Mouse (Mus musculus) megakaryocyte, embryonic 14.5 days (primary cell): ENCODE data around the gene Plpp1. TPM values are rescaled to one million over a fixed set of nuclear protein-coding genes. Genes with fewer than 3 reads are reported as not detected.

Experiments
- H3K27me3 ChIP-seq: replicated peaks from 2 replicates; pipeline ENCODE3; 2012; ENCODE audit warnings: inconsistent platforms
- H3K36me3 ChIP-seq: replicated peaks from 2 replicates; pipeline ENCODE3; 2012; ENCODE audit warnings: low read length, inconsistent platforms, mixed read lengths
- H3K4me1 ChIP-seq: 2 replicates; pipeline ENCODE4 v1.6.1; 2012; ENCODE audit warnings: inconsistent platforms
- H3K4me3 ChIP-seq: replicated peaks from 2 replicates; pipeline ENCODE3; 2012; ENCODE audit warnings: moderate library complexity, mild to moderate bottlenecking, inconsistent platforms
- H3K9me3 ChIP-seq: 2 replicates; pipeline ENCODE4 v1.6.1; 2012; ENCODE audit warnings: inconsistent platforms
- FLI1 ChIP-seq: IDR thresholded peaks from 2 replicates; pipeline ENCODE4 v1.6.1; 2012; ENCODE audit warnings: low read length, inconsistent platforms, mixed read lengths
- GATA1 ChIP-seq: IDR thresholded peaks from 3 replicates; pipeline ENCODE4 v1.6.1; 2012; ENCODE audit warnings: mixed read lengths, low read length, inconsistent platforms, borderline replicate concordance
- polyA plus RNA-seq: library from polyadenylated mRNA; stranded (reverse); fragments of >175 nt; gene quantifications from 2 replicates; pipeline ENCODE4 v1.2.3, GENCODE M21; 2012; ENCODE audit warnings: low replicate concordance; ENCODE audit not compliant: insufficient read depth

Gene Plpp1
- not detected in 2 replicates for polyA plus RNA-seq

DNA sequence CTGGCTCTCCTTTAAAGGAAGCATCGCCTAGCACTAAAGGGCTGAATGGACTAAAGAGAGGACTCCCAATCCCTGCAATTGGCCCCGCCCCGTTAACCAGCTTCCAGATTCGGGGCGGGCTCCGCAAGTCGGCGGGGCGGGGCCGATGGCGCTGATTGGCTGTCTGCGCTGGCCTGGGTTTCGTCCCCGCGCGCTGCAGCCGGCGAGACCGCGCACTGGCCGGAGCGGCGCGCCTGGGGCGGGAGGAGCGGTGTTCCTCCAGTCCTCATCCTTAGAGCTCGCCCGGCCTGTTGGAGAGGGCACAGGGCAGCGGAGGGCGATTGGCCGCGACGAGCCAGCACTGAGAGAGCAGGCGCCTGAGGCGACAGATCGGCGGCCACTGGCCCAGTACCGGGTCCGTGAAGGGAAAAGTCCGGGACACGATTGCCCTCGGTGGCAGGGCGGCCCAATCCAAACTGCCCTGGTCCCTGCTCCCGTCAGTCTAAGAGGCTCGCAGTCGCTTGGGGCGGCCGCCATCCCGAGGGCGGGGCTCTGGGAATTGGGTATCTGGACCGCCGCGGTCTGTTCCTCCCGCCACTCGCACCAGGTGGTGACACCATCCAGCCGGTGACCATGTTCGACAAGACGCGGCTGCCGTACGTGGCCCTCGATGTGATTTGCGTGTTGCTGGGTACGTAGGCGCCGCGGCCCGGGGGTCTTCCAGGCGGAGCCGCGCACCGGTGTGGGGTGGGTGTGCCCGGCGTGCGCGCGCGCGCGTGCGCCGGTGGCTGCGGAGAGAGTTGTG is at the start of gene Plpp1:
Plpp1 (plus strand) TSS at position 196 of the 784 bp plus-strand sequence.
- H3K4me1 ChIP-seq = peaks cover 20% of the 10 kb centered on the region
- TF ChIP-seq FLI1 (no peak), GATA1 (no peak)
- peak within 1 kb of the TSS; percentile 95 for H3K4me3 ChIP-seq
- H3K36me3 ChIP-seq = no peaks in the 10 kb centered on the region
- peaks cover 45% of the 10 kb centered on the region for H3K27me3 ChIP-seq
- no peaks in the 10 kb centered on the region; the same call in 1 of the 2 replicates for H3K9me3 ChIP-seq

DNA sequence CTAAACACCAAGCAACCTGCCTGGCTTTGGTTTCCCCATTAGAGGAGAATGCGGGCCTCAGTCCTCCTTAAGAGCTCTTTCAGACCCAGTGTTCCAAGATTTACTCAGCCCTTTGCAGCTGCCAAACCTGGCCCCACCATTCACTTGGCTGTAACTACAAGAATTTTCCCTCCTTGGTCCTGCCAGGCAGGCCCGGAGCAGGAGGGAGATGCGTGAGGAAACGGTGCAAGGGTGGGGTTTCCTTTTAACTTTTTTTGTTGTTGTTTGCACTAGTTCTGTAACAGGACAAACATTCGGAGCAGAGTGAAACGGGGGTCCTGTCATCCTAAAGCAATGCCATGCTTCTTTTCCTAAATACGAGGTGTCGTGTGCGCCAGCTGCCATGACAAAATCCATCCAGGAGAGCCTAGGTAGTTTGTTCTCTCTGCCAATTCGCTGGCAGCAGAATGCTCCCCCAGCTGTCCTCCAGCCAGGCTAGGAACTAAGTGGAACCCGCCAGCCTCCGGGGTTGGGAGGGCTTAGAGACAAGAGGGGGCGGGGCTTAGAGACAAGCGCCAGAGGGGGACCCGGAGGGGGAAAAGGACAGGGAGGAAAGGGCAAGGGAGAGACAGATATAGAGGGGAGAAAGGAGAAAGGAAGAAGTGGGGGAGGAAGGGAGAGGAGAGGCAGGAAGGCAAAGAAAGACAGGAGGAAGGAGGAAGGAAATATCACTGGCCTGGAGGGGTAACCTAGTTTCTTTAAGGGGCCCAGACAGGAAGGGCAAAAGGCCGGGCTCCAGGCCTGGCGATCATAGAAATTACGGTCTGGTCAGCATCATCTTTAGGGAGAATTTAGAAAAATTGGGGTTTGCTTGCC is 48.9 kb upstream of the Plpp1 start:
- Histone ChIP-seq H3K9me3 (no peaks in the 10 kb centered on the region), H3K27me3 (peaks cover 16% of the 10 kb centered on the region), H3K4me3 (peak overlapping the region; percentile 46), H3K4me1 (peaks cover 7% of the 10 kb centered on the region), H3K36me3 (no peaks in the 10 kb centered on the region)
- no peak for TF ChIP-seq FLI1
- no peak for TF ChIP-seq GATA1

DNA sequence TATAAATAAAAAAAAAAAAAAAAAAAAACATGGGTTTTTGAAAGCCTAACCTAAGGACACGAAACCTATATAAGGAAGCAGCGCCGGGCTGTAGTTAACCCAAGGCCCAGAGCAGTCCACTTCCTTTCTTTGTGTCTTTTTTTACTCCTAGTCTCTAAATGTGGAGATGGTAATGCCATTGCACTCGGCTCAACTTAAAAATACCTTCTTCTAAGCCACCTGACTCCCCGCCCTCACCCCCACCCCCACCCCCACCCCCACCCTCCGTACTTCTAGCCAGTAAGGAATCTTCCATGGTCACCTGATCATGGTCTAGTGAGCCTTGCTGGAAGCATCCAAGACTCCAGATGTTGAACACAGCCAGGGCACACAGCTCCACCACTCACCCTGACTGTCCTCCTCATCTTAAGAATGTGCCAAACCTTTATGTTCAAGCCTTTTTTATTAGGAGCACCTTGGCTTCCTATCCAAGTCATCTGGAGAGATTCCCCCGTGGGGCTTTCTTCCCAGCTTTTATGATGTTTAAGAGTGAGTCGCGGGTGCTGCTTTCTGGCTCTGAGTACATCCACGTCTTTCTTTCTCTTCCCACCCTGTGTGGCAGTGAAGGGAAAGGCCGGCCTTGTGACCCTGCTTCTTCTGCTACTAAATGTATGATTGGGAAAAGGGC is 48.1 kb upstream of the Plpp1 start:
- Histone ChIP-seq H3K36me3 (no peaks in the 10 kb centered on the region), H3K27me3 (peaks cover 15% of the 10 kb centered on the region), H3K4me1 (peaks cover 7% of the 10 kb centered on the region), H3K9me3 (no peaks in the 10 kb centered on the region), H3K4me3 (no peak overlapping the region)
- TF ChIP-seq FLI1 (no peak), GATA1 (no peak)

DNA sequence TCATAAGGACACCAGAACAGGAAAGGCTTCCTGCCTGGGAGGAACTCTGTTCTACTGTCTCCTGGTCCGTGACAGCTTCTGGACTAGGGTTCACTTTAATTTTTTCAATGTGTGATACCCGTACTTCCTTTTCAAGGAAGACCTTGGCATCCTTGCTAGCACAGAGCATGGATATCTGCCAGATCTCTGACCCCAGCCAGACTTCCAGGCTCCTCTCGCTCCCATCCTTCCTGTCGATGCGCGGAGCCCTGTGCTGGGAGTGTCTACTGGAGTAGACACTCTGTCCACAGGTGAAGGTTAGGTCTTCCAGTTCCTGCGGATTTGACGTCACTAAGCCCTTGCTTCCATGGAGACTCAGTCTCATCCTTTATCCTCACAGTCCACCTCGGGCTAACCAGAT is 47.1 kb upstream of the Plpp1 start:
- TF ChIP-seq FLI1 (no peak), GATA1 (no peak)
- H3K9me3 ChIP-seq = no peaks in the 10 kb centered on the region
- H3K4me1 ChIP-seq = peaks cover 7% of the 10 kb centered on the region
- H3K27me3 ChIP-seq = peaks cover 12% of the 10 kb centered on the region
- no peaks in the 10 kb centered on the region for H3K36me3 ChIP-seq
- no peak overlapping the region for H3K4me3 ChIP-seq

DNA sequence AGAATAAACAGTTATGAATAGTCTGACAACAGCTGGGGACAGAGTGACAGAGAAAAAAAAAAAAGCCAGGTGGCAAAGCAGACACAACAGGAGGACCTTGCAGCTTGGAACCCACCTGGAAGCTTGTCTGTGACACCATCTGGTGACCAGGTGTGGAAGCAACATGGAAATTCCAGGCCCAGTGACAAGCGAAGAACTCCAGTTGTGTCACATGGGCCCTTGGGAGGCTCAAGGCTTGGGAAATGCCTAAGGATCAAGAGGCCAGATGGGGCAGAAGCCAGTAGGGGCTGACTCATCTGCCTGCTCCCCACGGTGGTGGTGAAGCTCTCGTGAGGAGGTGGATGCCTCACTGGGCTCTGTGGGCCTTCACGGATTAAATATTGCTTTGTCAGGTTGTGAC is 45.7 kb upstream of the Plpp1 start:
- H3K4me3 ChIP-seq = no peak overlapping the region
- H3K4me1 ChIP-seq = peaks cover 7% of the 10 kb centered on the region
- H3K27me3 ChIP-seq = peaks cover 12% of the 10 kb centered on the region
- H3K36me3 ChIP-seq = no peaks in the 10 kb centered on the region
- TF ChIP-seq FLI1 = no peak
- no peak for TF ChIP-seq GATA1
- no peaks in the 10 kb centered on the region for H3K9me3 ChIP-seq

DNA sequence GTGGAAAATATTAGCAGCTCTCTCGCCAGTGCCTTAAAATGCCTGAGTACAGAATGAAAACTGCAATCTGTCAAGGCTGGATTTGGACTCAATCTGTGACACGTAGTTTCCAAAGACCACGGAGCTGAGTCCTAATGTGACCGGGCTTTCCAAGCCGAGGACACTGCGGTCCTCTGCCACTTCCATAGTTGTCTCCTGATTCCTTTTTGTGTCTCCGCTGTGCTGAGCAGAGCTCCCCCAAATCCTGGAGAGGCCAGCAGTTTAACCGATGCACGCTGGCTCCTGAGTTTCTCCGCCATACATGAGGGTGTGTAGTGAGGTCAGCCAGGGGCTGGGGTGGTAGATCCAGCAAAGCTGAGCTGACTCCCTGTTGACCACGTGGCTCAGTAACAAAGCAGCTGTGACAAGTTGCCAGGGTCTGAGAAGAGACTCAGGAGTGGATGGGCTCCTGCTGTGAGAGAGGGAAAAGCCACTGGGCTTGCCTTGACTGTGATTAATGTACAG is 45.0 kb upstream of the Plpp1 start:
- peaks cover 7% of the 10 kb centered on the region for H3K4me1 ChIP-seq
- TF ChIP-seq FLI1 = no peak
- TF ChIP-seq GATA1 = no peak
- H3K4me3 ChIP-seq = no peak overlapping the region
- peaks cover 12% of the 10 kb centered on the region for H3K27me3 ChIP-seq
- no peaks in the 10 kb centered on the region for H3K36me3 ChIP-seq
- H3K9me3 ChIP-seq = no peaks in the 10 kb centered on the region

DNA sequence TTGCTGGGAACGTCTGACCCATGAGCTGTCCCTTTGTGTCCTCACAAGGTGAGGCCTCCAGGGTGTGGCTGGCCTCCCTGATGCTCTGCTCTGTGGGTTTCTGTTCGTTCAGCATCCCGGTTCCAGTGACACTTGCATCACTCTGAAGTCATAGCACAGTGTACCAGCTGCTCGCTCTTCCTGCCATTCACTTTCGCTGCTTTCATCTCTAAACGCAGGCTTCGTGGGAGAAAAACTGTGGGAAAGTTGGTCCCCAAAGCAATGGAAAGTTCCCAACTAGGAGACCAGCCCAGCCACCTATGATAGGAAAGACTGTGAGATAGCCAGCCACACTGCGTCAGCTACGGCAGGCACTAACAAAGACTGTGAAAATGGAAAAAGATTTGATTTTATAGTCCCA is 43.2 kb upstream of the Plpp1 start:
- TF ChIP-seq GATA1 (no peak), FLI1 (no peak)
- no peak overlapping the region for H3K4me3 ChIP-seq
- no peaks in the 10 kb centered on the region for H3K36me3 ChIP-seq
- no peaks in the 10 kb centered on the region; the same call in 1 of the 2 replicates for H3K4me1 ChIP-seq
- H3K9me3 ChIP-seq = no peaks in the 10 kb centered on the region
- peaks cover 14% of the 10 kb centered on the region for H3K27me3 ChIP-seq

DNA sequence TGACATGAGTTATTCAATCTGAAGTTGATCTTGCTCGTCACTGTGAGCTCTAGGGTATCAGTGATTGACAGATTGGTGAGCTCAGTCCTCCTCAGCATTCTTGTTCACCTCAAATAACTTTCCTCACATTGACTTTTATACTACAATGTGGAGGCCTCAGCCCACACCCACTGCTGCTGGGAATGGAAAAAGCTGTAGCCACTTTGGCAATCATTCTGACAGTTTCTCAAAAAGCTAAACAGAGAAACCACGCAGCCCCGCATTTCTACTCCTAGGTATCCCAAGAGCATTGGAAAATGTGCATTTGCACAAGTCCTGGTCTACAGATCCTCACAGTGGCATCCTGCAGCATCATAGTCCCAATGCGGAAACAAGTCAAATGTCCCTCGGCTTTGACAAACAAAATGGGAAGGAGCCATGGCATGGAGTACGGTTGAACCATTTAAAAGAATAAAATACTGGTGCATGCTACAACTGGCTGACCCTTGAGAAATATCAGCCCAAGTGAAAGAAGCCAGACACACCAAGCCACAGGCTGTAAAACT is 42.0 kb upstream of the Plpp1 start:
- Histone ChIP-seq H3K4me3 (no peak overlapping the region), H3K9me3 (no peaks in the 10 kb centered on the region), H3K4me1 (no peaks in the 10 kb centered on the region; the same call in 1 of the 2 replicates), H3K27me3 (peaks cover 9% of the 10 kb centered on the region), H3K36me3 (no peaks in the 10 kb centered on the region)
- no peak for TF ChIP-seq FLI1

DNA sequence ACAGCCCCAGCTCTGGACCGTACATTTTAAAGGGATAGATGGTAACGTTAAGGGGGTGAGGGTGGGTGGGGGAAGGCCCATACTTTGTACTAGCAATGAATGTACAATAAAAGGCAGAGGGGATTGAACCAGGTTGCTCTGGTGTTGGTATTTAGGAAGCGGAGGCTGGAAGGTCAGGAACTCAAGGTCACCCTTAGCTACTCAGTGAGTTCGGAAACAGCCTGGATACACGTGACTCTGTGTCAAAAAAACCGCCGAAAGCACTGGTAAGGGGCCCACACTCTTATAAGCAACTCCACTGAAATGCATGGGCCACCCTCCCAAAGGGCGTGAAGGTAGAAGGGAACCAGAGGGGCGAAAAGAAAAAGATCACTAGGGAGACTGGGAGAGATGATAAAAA is 41.2 kb upstream of the Plpp1 start:
- Histone ChIP-seq H3K4me1 (no peaks in the 10 kb centered on the region; the same call in 1 of the 2 replicates), H3K36me3 (no peaks in the 10 kb centered on the region), H3K27me3 (peaks cover 14% of the 10 kb centered on the region), H3K4me3 (no peak overlapping the region), H3K9me3 (no peaks in the 10 kb centered on the region)
- no peak for TF ChIP-seq GATA1
- TF ChIP-seq FLI1 = no peak
